Mouse (Mus musculus) CD8-positive naive resting alpha-beta T cell, adult 2 months (primary cell): ENCODE measurements around the gene Tspan11.
A peak's percentile ranks its signal among the peaks of the same experiment; 100 is the strongest.

Source experiments
- DNase-seq, 2 experiments: peaks; one replicate each; pipeline ENCODE4 v3.0.0; 2022; ENCODE audit warnings: low read depth in 2 of 2, low spot score in 2 of 2

Tspan11 gene

GRCm38 (mm10) chr6:127987374-127987773 lies 100.0 kb downstream of the Tspan11 start:
- DNase-seq = no peak

DNA sequence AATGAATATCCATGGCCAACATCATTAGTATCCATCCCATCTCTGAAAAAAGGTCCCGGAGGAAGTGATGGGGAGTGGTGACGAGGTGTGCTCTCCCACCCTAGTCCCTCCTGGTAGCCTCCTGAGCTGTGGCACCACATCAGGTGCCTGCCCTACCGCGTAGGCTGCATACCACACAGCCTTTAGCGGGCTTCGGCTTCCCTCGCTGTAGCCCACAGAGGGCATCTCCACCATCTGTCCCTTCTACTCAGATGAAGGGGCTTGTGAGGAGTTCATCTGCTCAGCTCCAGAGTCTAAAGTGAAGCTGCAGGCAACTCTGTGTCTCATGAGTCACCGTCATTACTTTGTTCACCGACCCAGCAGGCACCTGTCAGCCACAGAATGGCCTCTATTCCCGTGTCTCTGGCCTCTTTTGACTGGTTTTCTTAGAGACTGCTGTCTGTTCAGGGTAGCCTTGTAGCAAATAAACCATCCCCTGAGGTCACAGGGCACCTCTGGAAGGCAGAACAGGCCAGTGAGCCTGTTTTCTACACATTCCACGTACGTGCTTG lies 101.6 kb downstream of the Tspan11 start:
- DNase-seq = no peak

- DNase-seq = no peak
Measured at GRCm38 (mm10) chr6:127989624-127990212, 102.3 kb downstream of the Tspan11 start.

GRCm38 (mm10) chr6:127991509-127992176 lies 104.3 kb downstream of the Tspan11 start:
- DNase-seq = peak; percentile 67 to 76

DNA sequence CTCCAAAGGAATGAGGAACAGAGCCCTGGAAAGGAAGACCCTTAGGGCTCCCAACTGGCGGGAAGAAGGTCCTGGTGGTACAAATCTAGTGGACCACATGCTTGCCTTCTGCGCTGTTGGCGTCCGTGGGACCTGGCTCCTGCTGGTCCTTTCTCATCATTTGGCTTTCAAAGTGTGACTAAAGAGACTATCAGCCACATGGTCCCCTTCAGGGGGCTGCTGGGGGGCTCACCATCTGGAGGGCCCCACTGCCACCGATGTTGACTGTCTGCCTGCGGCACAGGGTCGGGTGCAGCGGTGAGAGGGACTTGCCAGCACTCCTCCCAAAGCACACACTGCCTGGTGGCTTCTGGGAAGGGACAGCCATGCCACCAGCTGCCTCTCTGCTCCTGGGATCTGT lies 105.6 kb downstream of the Tspan11 start:
- DNase-seq = no peak

GRCm38 (mm10) chr6:127996928-127997327 lies 109.5 kb downstream of the Tspan11 start:
- no peak for DNase-seq

- no peak for DNase-seq
Measured at GRCm38 (mm10) chr6:127999118-127999517, 111.7 kb downstream of the Tspan11 start.

DNA sequence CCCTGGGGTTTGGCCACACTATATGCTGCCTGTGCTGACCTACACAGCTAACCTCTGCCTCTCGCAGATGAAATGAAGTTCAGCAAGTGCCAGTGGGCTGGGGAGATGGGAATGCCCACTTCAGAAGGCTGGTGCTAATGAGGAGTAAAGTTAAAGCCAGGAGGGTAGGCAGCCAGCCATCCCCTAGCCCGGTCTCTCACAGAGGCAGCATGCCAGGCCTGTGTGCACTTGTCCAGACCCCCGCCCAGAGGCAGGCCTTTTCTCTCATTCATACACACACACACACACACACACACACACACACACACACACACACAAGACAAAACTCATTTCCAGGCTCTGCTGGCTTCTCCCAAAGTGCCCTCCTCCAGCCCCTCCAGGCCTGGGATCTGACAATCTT lies 113.4 kb downstream of the Tspan11 start:
- no peak for DNase-seq

- DNase-seq = no peak
Measured at GRCm38 (mm10) chr6:128001587-128001986, 114.2 kb downstream of the Tspan11 start.

DNA sequence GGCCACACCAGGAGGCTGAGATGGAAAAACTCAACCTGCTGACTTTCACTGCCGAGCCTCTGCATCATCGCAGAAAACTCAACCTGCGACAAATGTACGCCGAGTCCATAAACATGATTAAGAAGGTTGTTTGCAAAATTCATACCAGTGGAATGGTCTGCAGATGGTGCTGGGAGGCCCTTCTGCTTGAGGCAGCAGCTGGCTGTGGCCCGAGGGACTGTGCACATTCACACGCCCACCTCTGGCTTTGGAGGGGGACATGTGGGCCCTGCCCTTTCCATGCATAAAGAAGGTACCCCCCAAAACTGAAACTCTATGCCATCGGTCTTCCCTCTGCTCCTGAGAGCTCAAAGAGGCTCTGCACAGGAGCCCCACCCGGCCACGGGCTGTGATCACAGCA lies 114.7 kb downstream of the Tspan11 start:
- no peak for DNase-seq

DNA sequence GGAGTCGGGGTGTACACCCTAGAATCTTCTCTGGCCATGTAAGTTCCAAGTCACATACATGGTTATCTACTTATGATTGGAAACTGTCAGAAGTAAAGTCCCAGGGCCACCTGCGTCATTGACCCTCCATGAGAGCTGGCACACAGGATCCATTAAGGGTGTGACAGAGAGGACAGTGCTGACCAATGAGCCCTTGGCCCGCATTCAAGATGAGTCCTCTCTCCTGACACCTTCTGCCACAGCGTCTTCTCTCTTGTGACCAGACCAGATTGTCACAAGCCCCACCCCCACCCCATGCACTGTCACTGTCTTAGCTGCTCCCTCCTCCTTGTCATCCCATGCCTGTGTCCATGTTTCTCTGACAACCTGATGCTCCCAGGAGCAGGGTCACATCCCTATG lies 115.3 kb downstream of the Tspan11 start:
- no peak for DNase-seq

GRCm38 (mm10) chr6:128003542-128003941 lies 116.2 kb downstream of the Tspan11 start:
- no peak for DNase-seq
